Mouse (Mus musculus) cerebellum, adult 2 months (tissue): ENCODE measurements around the gene Gm5294. TPM values are rescaled to one million over a fixed set of nuclear protein-coding genes. Genes with fewer than 3 reads are reported as not detected.
A peak's percentile ranks its signal among the peaks of the same experiment; 100 is the strongest.

ENCODE experiments used
- DNase-seq, 2 experiments: peaks; one replicate each; pipeline ENCODE4 v3.0.0; 2021
- H3K27ac ChIP-seq: fragments of 200-500 bp; 2 replicates; pipeline ENCODE4 v1.5.1; 2012; ENCODE audit warnings: low read length, control low read depth, inconsistent platforms; ENCODE audit not compliant: insufficient read depth
- H3K27me3 ChIP-seq: fragments of 200-500 bp; 2 replicates; pipeline ENCODE4 v1.6.1; 2012; ENCODE audit warnings: inconsistent platforms, mild to moderate bottlenecking, low read length, moderate library complexity; ENCODE audit not compliant: control insufficient read depth, insufficient read depth
- H3K4me1 ChIP-seq: fragments of 200-500 bp; 2 replicates; pipeline ENCODE4 v1.6.1; 2011; ENCODE audit warnings: low read length; ENCODE audit not compliant: control insufficient read depth, insufficient read depth
- H3K4me3 ChIP-seq: fragments of 200-500 bp; replicated peaks from 2 replicates; pipeline ENCODE3; 2011; ENCODE audit warnings: mild to moderate bottlenecking, low read depth, low read length, control low read depth; ENCODE audit not compliant: insufficient read depth
- CTCF ChIP-seq: fragments of 200-500 bp; IDR thresholded peaks from 2 replicates; pipeline ENCODE4 v1.5.1; 2011; ENCODE audit warnings: low read depth, mild to moderate bottlenecking, control low read depth, low read length, moderate library complexity, borderline replicate concordance; ENCODE audit not compliant: insufficient read depth
- POLR2A ChIP-seq: fragments of 200-500 bp; IDR thresholded peaks from 2 replicates; pipeline ENCODE4 v1.6.1; 2011; ENCODE audit warnings: low read length, control low read depth, borderline replicate concordance; ENCODE audit not compliant: insufficient read depth
- WGBS: fragments of 180-500 bp; shearing (Covaris S2); methylation state at CpG from one replicate; pipeline ENCODE4 v1.1.7; 2018; 5-methylcytosine and 5-hydroxymethylcytosine counted together
- polyA plus RNA-seq: library from polyadenylated mRNA; depleted of rRNA; stranded (reverse); fragments of >200 nt; gene quantifications from 2 replicates; pipeline ENCODE4 v1.2.3, GENCODE M21; 2012

Gene Gm5294
- polyA plus RNA-seq, 1 experiment, result not detected

DNA sequence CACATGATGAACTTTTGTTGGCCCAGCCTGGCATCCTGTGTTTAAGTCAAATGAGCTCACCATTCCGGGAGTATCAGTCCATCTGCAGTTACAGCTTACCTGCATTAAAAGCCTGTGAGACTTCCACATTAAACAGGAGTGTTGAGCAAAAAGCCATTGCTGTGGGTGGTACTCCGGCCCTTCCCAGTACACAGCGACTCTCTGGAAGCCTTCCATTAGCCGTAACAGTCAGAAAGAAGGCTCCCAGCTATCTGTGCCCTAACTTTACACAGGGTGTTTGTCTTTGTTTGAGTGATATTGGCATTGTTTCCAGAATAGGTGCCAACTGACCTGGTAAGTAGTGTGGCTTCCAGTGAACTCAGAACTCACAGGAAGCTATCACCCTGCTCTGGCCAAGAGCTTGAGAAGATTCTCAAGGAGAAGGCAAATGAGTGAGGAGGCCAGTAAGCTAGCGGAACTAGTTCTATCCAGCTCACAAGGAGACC lies 31.5 kb downstream of the Gm5294 start:
- no peak for DNase-seq
- H3K4me3 ChIP-seq, result no peak overlapping the region
- H3K27me3 ChIP-seq, result no peaks in the 10 kb centered on the region
- no peaks in the 10 kb centered on the region for H3K4me1 ChIP-seq
- 80% methylated on average over 5 of the region's 5 CpGs for WGBS
- H3K27ac ChIP-seq, result no peak overlapping the region
- TF ChIP-seq CTCF (no peak), POLR2A (no peak)

DNA sequence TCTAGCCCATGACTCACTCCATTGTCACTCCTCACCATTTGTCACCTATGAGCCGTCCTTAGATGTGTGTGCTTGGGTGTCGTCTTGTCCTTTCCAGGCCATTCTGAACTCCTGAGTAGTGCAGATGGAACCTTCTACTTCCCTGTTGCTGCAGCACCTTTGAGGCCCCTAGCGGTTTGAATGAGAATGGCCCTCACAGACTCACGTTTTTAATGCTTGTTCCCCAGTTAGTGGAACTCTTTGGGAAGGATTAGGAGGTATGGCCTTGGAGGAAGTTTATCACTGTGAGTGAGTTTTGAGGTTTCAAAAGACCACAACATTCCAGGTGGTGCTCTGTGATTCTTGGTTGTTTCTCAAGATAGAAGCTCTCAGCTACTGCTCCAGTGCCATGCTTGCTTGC lies 32.3 kb downstream of the Gm5294 start:
- WGBS, result 85% methylated on average over 4 of the region's 4 CpGs
- DNase-seq, result no peak
- H3K4me1 ChIP-seq, result 0 out of 2 replicates have a peak, but pooled peaks cover 2% of the 10 kb centered on the region
- H3K27me3 ChIP-seq, result no peaks in the 10 kb centered on the region
- no peak for TF ChIP-seq CTCF
- no peak for TF ChIP-seq POLR2A
- H3K4me3 ChIP-seq, result no peak overlapping the region
- no peak overlapping the region for H3K27ac ChIP-seq

DNA sequence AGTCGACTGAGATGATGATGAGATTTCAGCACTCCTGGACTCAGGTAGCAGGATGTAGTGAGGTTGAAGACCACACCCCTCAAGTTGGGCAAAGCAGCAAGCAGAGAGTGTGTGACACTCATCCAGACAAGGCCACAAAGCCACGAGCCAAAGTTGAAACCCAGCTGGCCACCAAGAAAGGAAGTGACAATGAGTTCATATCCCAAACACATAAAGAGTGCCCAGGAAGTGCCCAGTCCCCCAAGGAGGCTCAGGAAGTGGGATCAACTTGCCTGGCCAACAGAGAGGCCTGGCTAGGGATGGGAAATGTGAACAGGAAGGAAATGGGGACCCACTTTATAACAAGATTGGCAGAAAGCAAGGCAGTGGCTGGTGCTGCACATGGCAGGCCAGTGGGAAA lies 33.5 kb downstream of the Gm5294 start:
- 68% methylated on average over 2 of the region's 2 CpGs for WGBS
- 0 out of 2 replicates have a peak, but pooled peaks cover 2% of the 10 kb centered on the region for H3K4me1 ChIP-seq
- no peak overlapping the region for H3K4me3 ChIP-seq
- no peak for TF ChIP-seq CTCF
- TF ChIP-seq POLR2A, result no peak
- DNase-seq, result no peak
- H3K27me3 ChIP-seq, result no peaks in the 10 kb centered on the region
- no peak overlapping the region for H3K27ac ChIP-seq

DNA sequence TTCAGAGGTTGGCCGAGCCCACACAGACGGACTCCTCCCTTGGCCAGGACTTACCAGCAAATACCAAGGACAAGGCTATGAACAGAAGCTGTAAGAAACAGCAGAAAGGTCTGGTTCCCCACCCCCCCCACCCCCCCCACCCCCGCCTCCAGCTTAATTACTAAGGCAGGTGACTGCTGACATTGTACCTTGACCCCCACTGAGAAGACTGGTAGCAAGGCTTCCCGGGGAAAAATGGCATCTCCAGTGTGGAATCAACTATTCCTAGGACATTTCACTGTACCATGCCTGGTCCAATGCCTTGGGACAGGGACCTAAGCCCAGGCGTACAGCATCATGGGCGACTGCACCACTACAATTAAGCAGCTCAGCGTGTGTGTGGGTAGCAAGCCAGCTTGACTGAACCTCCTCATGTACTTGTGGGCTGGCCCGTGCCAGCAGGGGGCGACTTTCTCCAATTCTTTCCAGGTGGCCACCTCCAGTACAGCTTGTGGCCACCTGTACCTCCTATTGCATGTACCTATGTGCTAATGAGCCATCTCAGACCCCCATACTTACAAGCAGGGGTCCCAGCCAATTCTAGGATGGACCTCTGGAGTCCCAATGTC lies 37.2 kb downstream of the Gm5294 start:
- H3K4me1 ChIP-seq, result 0 out of 2 replicates have a peak, but pooled peaks cover 2% of the 10 kb centered on the region
- WGBS, result 24% methylated on average over 9 of the region's 9 CpGs
- H3K27me3 ChIP-seq, result no peaks in the 10 kb centered on the region
- no peak overlapping the region for H3K4me3 ChIP-seq
- peak; percentile 76 for DNase-seq
- H3K27ac ChIP-seq, result no peak overlapping the region
- TF ChIP-seq POLR2A, result no peak
- TF ChIP-seq CTCF, result peak; percentile 71

DNA sequence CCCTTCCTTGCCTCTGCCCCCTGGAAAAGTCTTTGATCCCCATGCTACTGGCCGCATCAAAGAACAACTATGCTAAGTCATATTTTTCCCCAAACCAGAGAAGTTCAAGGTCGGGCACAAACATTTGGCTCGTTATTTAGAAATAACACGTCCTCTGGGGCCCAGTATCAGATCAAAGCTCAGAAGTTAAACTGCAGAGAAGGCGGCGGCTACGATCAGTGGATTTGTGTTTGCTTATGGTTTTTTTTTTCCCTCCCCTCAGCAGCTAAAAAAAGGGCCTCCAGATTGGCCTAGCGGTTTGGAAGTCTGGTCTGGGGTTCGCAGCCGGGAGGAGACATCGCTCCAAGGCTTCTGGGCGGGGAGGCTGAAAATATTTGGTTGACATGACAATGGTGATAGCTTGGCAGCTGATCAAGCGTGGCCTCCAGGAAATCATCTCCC lies 38.0 kb downstream of the Gm5294 start:
- no peak overlapping the region for H3K27ac ChIP-seq
- TF ChIP-seq POLR2A, result no peak
- TF ChIP-seq CTCF, result no peak
- H3K27me3 ChIP-seq, result no peaks in the 10 kb centered on the region
- 68% methylated on average over 13 of the region's 13 CpGs for WGBS
- no peak for DNase-seq
- no peak overlapping the region for H3K4me3 ChIP-seq
- H3K4me1 ChIP-seq, result 0 out of 2 replicates have a peak, but pooled peaks cover 2% of the 10 kb centered on the region

DNA sequence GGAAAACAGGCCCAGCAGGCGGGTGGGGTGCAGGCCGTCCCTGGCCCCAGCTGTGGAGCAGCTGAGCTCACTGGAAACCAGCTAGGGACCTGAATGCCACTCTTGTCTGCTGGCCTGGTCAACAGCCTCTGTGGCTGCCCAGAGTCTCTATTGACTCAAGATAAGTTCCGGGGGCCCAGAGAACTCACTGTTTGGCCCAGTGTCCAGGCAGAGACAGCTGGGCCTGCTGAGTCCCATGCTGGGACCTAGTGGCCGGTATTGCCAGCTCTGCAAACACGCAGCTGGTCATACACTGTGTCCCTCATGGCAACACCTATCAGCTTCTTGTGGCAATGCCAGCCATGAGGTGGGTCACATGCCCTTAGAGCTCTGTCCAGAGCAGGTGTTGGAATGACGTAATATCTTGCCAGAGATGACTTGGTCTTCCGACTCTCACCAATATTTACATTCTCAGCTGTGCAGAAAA lies 43.8 kb downstream of the Gm5294 start:
- Histone ChIP-seq H3K4me1 (0 out of 2 replicates have a peak, but pooled peaks cover 3% of the 10 kb centered on the region), H3K27ac (no peak overlapping the region), H3K4me3 (no peak overlapping the region), H3K27me3 (no peaks in the 10 kb centered on the region)
- no peak for TF ChIP-seq CTCF
- no peak for TF ChIP-seq POLR2A
- WGBS, result 26% methylated on average over 7 of the region's 7 CpGs
- DNase-seq, result peak; percentile 27 to 52

DNA sequence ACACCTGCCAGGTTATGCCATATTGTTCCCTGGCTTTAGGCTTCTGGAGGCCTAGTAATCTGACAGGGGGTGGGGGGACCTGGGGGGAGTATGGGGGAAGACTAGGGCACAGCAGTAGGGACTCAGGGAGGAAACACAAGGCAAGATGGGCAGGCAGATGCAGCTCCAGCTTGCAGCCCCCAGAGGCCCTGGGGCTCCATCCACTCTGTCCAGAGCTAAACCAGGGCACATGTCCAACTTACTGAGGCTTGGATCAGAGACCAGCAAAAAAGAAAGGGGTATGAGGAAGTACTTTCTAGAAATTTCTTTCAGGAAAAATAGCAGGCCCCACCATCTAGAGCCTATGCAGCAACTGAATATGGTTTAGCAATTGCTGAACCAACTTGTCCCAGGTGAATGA lies 44.3 kb downstream of the Gm5294 start:
- Histone ChIP-seq H3K4me3 (no peak overlapping the region), H3K27me3 (no peaks in the 10 kb centered on the region), H3K27ac (no peak overlapping the region), H3K4me1 (0 out of 2 replicates have a peak, but pooled peaks cover 3% of the 10 kb centered on the region)
- no peak for DNase-seq
- TF ChIP-seq CTCF (no peak), POLR2A (no peak)

DNA sequence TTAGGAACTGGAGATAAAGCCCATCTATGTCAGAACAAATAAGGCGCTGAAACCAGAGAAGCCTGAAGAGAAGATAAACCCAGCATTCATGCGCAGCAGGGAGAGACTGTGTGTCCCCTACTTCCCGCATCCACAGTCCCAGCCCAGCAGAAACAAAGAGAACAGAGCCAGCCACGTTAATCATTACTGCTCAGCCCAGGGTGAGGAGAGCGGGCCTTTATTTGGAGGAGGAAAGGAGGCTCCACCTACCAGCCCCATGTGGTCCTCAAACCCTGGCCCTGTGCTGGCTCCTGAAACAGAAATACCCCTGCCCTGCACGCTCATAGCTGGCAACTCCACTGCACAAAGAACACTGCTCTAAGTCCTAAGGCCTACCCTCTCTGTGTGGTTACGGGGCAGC lies 45.0 kb downstream of the Gm5294 start:
- 94% methylated on average over 7 of the region's 7 CpGs for WGBS
- H3K27me3 ChIP-seq, result no peaks in the 10 kb centered on the region
- TF ChIP-seq CTCF, result no peak
- no peak for TF ChIP-seq POLR2A

More for the DNA sequence above, 45.0 kb downstream of the Gm5294 start:
- Histone ChIP-seq H3K4me1 (0 out of 2 replicates have a peak, but pooled peaks cover 3% of the 10 kb centered on the region), H3K4me3 (no peak overlapping the region), H3K27ac (no peak overlapping the region)
- DNase-seq, result no peak
